Mouse (Mus musculus): Measurements from ENCODE around the gene Cfap57. TPM values are rescaled to one million over a fixed set of nuclear protein-coding genes. Genes with fewer than 3 reads are reported as not detected.

Gene Cfap57
- polyA plus RNA-seq, 1 experiment = not detected

Other genes with a start within 250 kb of the Cfap57 start
- gene Szt2, start 211.5 kb downstream of the Cfap57 start, polyA plus RNA-seq (2012; fragmentation: generic; extraction: Trizol) = 8.1 TPM
- 78.6 TPM for gene Med8, start 211.4 kb downstream of the Cfap57 start, polyA plus RNA-seq (2012; fragmentation: generic; extraction: Trizol)
- gene Elovl1, start 192.7 kb downstream of the Cfap57 start, polyA plus RNA-seq (2012; fragmentation: generic; extraction: Trizol) = 136 TPM
- gene Cdc20, start 183.4 kb downstream of the Cfap57 start, polyA plus RNA-seq (2012; fragmentation: generic; extraction: Trizol) = 79.8 TPM
- not detected for gene Mpl, start 163.3 kb downstream of the Cfap57 start, polyA plus RNA-seq (2012; fragmentation: generic; extraction: Trizol)
- not detected for gene Tie1, start 130.7 kb downstream of the Cfap57 start, polyA plus RNA-seq (2012; fragmentation: generic; extraction: Trizol)
- gene 2610528J11Rik, start 93.8 kb downstream of the Cfap57 start, polyA plus RNA-seq (2012; fragmentation: generic; extraction: Trizol) = not detected
- not detected for gene Tmem125, start 76.7 kb downstream of the Cfap57 start, polyA plus RNA-seq (2012; fragmentation: generic; extraction: Trizol)
- 71.7 TPM for gene Ebna1bp2, start within 50 bp of the Cfap57 start, polyA plus RNA-seq (2012; fragmentation: generic; extraction: Trizol)
- not detected for gene Olfr62, start 38.2 kb upstream of the Cfap57 start, polyA plus RNA-seq (2012; fragmentation: generic; extraction: Trizol)
- gene Olfr1342, start 72.0 kb upstream of the Cfap57 start, polyA plus RNA-seq (2012; fragmentation: generic; extraction: Trizol) = not detected
- gene Olfr1341, start 82.7 kb upstream of the Cfap57 start, polyA plus RNA-seq (2012; fragmentation: generic; extraction: Trizol) = not detected
- not detected for gene Olfr1340, start 99.4 kb upstream of the Cfap57 start, polyA plus RNA-seq (2012; fragmentation: generic; extraction: Trizol)
- gene Olfr1339, start 111.4 kb upstream of the Cfap57 start, polyA plus RNA-seq (2012; fragmentation: generic; extraction: Trizol) = not detected
- not detected for gene Olfr1338, start 138.0 kb upstream of the Cfap57 start, polyA plus RNA-seq (2012; fragmentation: generic; extraction: Trizol)
- not detected for gene Olfr1337, start 161.8 kb upstream of the Cfap57 start, polyA plus RNA-seq (2012; fragmentation: generic; extraction: Trizol)
- not detected for gene Olfr1335, start 189.2 kb upstream of the Cfap57 start, polyA plus RNA-seq (2012; fragmentation: generic; extraction: Trizol)
- not detected for gene Olfr1333, start 215.5 kb upstream of the Cfap57 start, polyA plus RNA-seq (2012; fragmentation: generic; extraction: Trizol)
- gene Olfr1331, start 243.9 kb upstream of the Cfap57 start, polyA plus RNA-seq (2012; fragmentation: generic; extraction: Trizol) = not detected